Mouse (Mus musculus) heart, embryonic 16.5 days (tissue): ENCODE data around the gene Slc35c2. TPM values are rescaled to one million over a fixed set of nuclear protein-coding genes. Genes with fewer than 3 reads are reported as not detected.

Source experiments
- ATAC-seq: fragments of 200-750 bp; cut with Nextera tagmentation; replicated peaks from 2 replicates; pipeline ENCODE4 v1.8.0; 2017; ENCODE audit warnings: moderate number of reproducible peaks; ENCODE audit not compliant: insufficient read depth, low FRiP score; ENCODE audit errors: extremely low read depth
- H3K27ac ChIP-seq: fragments of 300-500 bp; sonication (generic); 2 replicates; pipeline ENCODE4 v1.5.1; 2014; ENCODE audit warnings: mild to moderate bottlenecking, low read length, control low read depth, moderate library complexity
- H3K27me3 ChIP-seq: fragments of 300-500 bp; sonication (generic); 2 replicates; pipeline ENCODE4 v1.6.1; 2014; ENCODE audit warnings: low read length, mixed read lengths; ENCODE audit not compliant: control insufficient read depth, insufficient read depth
- H3K36me3 ChIP-seq: fragments of 300-500 bp; sonication (generic); 2 replicates; pipeline ENCODE4 v1.6.1; 2014; ENCODE audit not compliant: control insufficient read depth, insufficient read depth
- H3K4me1 ChIP-seq: fragments of 300-500 bp; sonication (generic); 2 replicates; pipeline ENCODE4 v1.6.1; 2014; ENCODE audit warnings: low read length, mixed read lengths; ENCODE audit not compliant: control insufficient read depth, insufficient read depth
- H3K4me2 ChIP-seq: fragments of 300-500 bp; sonication (generic); 2 replicates; pipeline ENCODE4 v1.6.1; 2014; ENCODE audit warnings: low read depth, mild to moderate bottlenecking, control low read depth, low read length
- H3K4me3 ChIP-seq: fragments of 300-500 bp; sonication (generic); 2 replicates; pipeline ENCODE4 v1.5.1; 2014; ENCODE audit warnings: mild to moderate bottlenecking, control low read depth, low read length
- H3K9ac ChIP-seq: fragments of 300-500 bp; sonication (generic); 2 replicates; pipeline ENCODE4 v1.6.1; 2014; ENCODE audit warnings: low read length, control low read depth
- H3K9me3 ChIP-seq: fragments of 300-500 bp; sonication (generic); replicated peaks from 2 replicates; pipeline ENCODE4 v1.6.1; 2016; ENCODE audit warnings: low read length; ENCODE audit not compliant: control insufficient read depth
- WGBS: fragments of 180-500 bp; shearing (Covaris S2); extraction: QIAGEN DNeasy Blood & Tissue Kit; methylation state at CpG from one replicate; pipeline ENCODE4 v1.1.7; 2014; 5-methylcytosine and 5-hydroxymethylcytosine counted together
- polyA plus RNA-seq: library from polyadenylated mRNA; unstranded; fragments of >200 nt; fragmentation: Nextera tagmentation; extraction: Ambion mirVana; gene quantifications from 2 replicates; pipeline ENCODE4 v1.2.1, GENCODE M21; 2015

The Slc35c2 gene
- polyA plus RNA-seq, 1 experiment from 2014 or later, result 40.4 TPM

DNA sequence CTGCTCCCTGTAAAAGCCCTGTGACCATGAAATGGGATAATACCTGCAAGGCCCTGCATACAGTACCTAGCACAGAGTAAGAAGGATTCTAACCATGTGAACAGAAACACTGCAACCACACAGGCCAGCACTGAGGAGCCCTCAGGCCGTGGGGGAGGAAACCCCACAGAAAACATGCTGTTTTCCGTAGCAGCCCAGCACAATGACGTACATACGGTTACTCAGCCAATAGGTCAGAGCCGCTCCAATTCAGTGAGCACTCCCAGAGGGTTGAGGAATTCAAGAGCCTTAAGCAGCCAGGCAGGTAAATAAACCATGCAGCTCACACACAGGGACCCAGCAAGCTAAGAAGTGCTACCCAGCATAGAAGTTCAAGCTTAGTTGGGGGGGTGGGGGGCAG is 36.3 kb upstream of the Slc35c2 start:
- Histone ChIP-seq H3K4me1 (peaks cover 53% of the 10 kb centered on the region), H3K27ac (no peak overlapping the region)

DNA sequence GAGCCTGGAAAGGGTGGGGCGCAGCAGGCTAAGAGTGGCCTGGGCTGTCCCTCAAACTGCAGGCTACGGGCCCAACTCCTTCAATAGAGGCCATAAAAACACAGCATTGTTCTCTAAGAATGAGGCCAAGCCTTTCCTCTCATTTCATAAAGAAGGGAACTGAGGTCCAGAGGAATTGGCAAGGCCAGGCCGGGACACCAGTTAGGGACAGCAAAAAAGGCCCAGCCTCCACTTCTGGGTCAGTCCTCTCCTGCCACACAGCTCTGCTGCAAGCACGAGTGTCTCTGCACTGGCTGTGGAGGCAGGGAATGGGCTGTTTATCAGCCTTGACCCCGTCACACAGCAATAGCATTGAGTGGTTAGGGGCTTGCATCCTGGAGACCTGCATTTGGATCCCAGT is 35.8 kb upstream of the Slc35c2 start:
- H3K9me3 ChIP-seq, result no peaks in the 10 kb centered on the region
- H3K4me1 ChIP-seq, result peaks cover 58% of the 10 kb centered on the region
- no peak overlapping the region for H3K9ac ChIP-seq
- H3K27me3 ChIP-seq, result no peaks in the 10 kb centered on the region
- no peak overlapping the region for H3K4me2 ChIP-seq
- ATAC-seq, result no peak
- no peaks in the 10 kb centered on the region for H3K36me3 ChIP-seq
- H3K4me3 ChIP-seq, result no peak overlapping the region
- 79% methylated on average over 5 of the region's 5 CpGs for WGBS
- H3K27ac ChIP-seq, result no peak overlapping the region

More for the DNA sequence above, 36.3 kb upstream of the Slc35c2 start:
- H3K36me3 ChIP-seq, result no peaks in the 10 kb centered on the region
- H3K27me3 ChIP-seq, result no peaks in the 10 kb centered on the region
- H3K4me3 ChIP-seq, result no peak overlapping the region
- WGBS, result 67% methylated on average over 5 of the region's 5 CpGs
- H3K9ac ChIP-seq, result no peak overlapping the region
- H3K9me3 ChIP-seq, result no peaks in the 10 kb centered on the region
- no peak overlapping the region for H3K4me2 ChIP-seq
- ATAC-seq, result no peak

DNA sequence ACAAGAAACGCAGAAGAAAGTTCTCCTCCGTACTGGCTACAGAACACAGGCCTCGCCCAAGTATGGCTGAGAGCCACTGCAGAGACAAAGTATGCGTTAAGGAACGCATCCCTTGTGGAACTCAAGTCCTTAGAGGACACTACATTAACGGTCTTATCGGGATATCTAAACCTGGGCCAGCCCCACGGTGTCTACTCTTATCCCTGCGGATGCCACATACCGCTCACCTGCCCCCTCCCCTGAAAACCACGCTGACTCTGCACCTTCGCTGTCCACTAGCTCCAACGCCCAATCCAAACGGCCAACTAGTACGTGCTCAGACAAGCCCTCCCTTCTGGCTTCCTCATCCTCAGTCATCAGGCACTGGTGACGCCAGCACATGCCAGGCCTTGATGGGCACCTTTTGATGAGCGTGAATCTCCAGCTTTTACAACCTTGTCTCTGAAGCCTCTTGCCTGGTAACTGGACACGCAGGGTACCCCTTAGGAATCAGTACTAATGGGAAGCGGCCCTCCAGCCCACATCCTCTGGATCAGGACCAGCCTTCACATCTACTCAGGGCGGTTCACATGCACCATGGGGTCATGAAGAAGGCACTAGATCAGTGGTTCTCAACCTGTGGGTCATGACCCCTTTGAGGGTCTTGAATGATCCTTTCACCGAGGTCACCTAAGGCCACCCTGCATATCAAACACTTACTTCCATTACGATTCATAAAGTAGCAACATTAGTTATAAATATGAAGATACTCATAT is 34.5 kb upstream of the Slc35c2 start:
- 81% methylated on average over 22 of the region's 22 CpGs for WGBS
- Histone ChIP-seq H3K4me3 (no peak overlapping the region), H3K4me2 (no peak overlapping the region), H3K27ac (peak overlapping the region; percentile 80), H3K4me1 (peaks cover 68% of the 10 kb centered on the region), H3K9me3 (no peaks in the 10 kb centered on the region), H3K36me3 (no peaks in the 10 kb centered on the region), H3K27me3 (no peaks in the 10 kb centered on the region), H3K9ac (no peak overlapping the region)
- ATAC-seq, result no peak

DNA sequence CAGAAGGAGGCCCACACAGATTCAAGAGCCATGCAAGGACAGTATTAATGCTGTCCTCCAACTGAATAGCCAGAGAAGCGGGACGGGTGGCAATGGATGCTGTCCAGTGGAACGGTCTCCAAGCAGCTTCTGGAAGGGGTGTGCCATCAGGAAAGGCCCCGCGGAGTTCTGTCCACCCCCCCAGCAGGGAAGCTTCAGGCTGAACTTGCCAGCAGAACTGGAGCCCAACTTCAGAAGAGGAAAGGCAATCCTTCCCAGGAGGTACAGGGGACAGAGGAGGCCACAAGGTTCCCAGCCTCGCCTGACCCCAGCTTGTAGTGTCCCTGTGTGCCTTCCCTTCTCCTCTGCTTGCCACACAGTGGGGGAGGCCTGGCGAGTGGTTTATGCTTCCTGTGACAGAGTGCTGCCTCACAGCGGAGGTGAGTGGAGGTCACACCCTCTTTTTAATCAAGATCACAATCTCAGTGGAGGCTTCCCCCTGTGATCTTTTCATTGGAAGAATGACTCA is 33.8 kb upstream of the Slc35c2 start:
- Histone ChIP-seq H3K4me2 (peak overlapping the region; percentile 35), H3K9me3 (no peaks in the 10 kb centered on the region), H3K27ac (peak overlapping the region; percentile 80), H3K4me1 (peaks cover 70% of the 10 kb centered on the region), H3K36me3 (no peaks in the 10 kb centered on the region), H3K27me3 (no peaks in the 10 kb centered on the region), H3K9ac (peak overlapping the region; percentile 8; the same call in 1 of the 2 replicates), H3K4me3 (no peak overlapping the region)
- no peak for ATAC-seq
- WGBS, result 58% methylated on average over 8 of the region's 8 CpGs

DNA sequence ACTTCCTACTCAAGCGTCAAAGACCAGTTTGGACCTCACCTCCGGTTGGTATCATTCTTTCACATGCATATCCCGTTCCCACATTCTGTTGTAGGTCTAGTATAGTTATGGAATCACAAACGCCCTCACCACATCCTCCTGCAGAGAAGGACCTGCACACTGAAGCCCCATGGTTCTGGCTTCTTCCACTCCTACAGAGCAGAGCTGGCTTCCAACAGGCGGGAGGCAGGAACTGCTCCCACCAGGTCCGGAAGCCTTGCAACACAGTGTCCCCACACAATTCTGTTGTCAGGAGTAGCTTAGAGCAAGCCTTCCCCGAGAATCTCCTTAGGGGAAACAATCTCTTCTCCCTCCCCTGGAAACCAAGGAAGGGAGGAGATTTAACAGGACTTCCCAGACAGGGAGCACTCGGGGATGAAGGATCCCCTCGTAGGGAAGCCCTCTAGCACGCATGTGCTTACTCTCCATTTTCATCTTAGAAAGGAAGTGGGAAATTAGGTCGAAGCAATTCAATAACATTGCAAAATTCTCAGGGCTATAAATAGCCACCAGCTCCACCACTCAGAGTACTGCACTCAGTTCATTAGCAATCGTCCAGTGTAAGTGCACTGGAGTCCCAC is 33.0 kb upstream of the Slc35c2 start:
- 32% methylated on average over 12 of the region's 12 CpGs for WGBS
- no peak overlapping the region for H3K4me3 ChIP-seq
- peak overlapping the region; percentile 80 for H3K27ac ChIP-seq
- 0 out of 2 replicates have a peak, but pooled peaks cover 3% of the 10 kb centered on the region for H3K36me3 ChIP-seq
- peak; percentile 30 for ATAC-seq
- H3K4me2 ChIP-seq, result peak overlapping the region; percentile 35; the same call in 1 of the 2 replicates
- no peaks in the 10 kb centered on the region for H3K27me3 ChIP-seq
- peak overlapping the region; percentile 15; the same call in 1 of the 2 replicates for H3K9ac ChIP-seq
- H3K4me1 ChIP-seq, result peaks cover 69% of the 10 kb centered on the region
- H3K9me3 ChIP-seq, result no peaks in the 10 kb centered on the region

DNA sequence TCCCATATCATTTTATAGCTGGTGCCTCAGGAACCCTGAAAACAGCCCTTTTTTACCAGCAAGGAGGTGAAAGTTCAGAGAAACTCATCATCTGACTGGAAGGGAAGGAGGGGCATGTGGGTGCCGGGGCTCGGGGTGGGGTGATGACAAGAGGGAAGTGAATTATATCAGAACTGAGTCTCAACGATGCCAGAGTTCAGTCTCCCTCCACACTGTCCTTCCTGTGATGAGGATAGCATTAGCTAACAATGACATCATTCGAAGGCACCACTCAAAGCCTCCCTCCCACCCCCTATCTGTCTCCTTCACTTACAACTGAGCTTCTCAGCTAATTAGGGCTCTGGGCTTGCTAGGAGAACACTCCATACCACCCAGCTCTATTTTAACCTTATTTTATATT is 31.8 kb upstream of the Slc35c2 start:
- no peak overlapping the region for H3K4me3 ChIP-seq
- H3K9me3 ChIP-seq, result no peaks in the 10 kb centered on the region
- H3K36me3 ChIP-seq, result peaks cover 12% of the 10 kb centered on the region
- H3K4me1 ChIP-seq, result peaks cover 57% of the 10 kb centered on the region
- peak overlapping the region; percentile 80; the same call in 1 of the 2 replicates for H3K27ac ChIP-seq
- no peak for ATAC-seq
- H3K9ac ChIP-seq, result no peak overlapping the region
- no peaks in the 10 kb centered on the region for H3K27me3 ChIP-seq
- 27% methylated on average over 4 of the region's 4 CpGs for WGBS
- no peak overlapping the region for H3K4me2 ChIP-seq

DNA sequence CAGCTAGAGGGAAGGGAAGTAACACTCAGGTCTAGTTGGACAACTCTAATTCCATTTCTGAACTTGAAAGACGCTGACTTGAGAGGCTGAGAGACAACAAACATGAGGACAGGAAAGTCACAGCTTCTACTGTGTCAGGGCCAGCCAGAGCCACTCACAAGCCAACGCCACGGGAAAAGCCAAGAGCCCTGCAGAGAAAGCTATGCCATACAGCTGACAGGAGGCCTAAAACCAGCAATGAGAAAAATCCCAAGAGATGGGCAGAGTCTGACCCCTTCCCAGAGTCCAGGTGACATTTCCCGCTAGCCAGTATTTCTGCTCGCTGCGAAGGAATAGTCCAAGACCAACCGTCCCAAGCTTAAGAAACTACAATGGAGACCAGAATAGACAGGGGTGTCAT is 31.3 kb upstream of the Slc35c2 start:
- Histone ChIP-seq H3K4me1 (peaks cover 53% of the 10 kb centered on the region), H3K27me3 (no peaks in the 10 kb centered on the region), H3K36me3 (peaks cover 17% of the 10 kb centered on the region), H3K27ac (no peak overlapping the region), H3K9ac (no peak overlapping the region), H3K4me3 (no peak overlapping the region), H3K4me2 (no peak overlapping the region), H3K9me3 (no peaks in the 10 kb centered on the region)
- ATAC-seq, result no peak
- WGBS, result 77% methylated on average over 7 of the region's 7 CpGs

DNA sequence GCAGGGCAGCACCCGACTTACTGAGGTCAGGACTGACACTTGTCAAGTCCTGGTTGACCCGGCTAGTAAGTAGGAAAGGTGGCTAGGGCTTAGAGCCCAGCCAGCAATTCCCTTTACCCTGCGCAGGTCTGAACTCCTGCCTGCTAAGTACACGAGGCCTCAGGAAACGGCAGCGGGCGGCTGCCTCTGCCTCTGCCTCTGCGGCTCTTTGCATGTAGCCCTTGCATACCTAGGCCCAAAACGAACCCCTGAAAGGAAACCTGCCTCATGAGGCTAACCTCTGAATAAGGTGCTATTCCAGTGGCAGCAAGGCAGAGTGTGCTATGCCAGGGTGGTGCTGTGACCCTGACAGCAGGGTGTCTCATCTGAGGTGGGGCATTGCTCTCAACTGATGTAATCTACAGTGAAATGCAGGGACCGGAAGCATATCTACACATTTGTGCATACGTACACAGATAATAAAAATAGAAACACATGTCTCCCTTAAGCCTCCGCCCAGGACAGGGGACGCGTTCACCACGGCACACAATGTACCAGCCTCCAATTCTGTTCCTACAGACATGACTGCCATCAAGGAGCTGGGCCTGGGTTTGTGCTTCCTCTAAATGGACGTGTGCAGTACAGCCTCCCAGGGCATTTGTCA is 30.1 kb upstream of the Slc35c2 start:
- Histone ChIP-seq H3K4me3 (no peak overlapping the region), H3K36me3 (peaks cover 20% of the 10 kb centered on the region), H3K4me1 (peaks cover 53% of the 10 kb centered on the region), H3K9ac (no peak overlapping the region), H3K27me3 (no peaks in the 10 kb centered on the region), H3K27ac (peak overlapping the region; percentile 54), H3K9me3 (no peaks in the 10 kb centered on the region), H3K4me2 (no peak overlapping the region)
- ATAC-seq, result no peak; the same call in 1 of the 2 replicates
- WGBS, result 39% methylated on average over 16 of the region's 16 CpGs
